Mouse (Mus musculus) limb, embryonic 14.5 days (tissue): ENCODE results near the gene Map9. TPM values are rescaled to one million over a fixed set of nuclear protein-coding genes. Genes with fewer than 3 reads are reported as not detected.

Source experiments
- polyA plus RNA-seq, 2 experiments: library from polyadenylated mRNA; depleted of rRNA in 1 of 2; stranded (reverse) in 1 of 2; unstranded in 1 of 2; fragments of >200 nt; fragmentation: Nextera tagmentation in 1 of 2; extraction: Ambion mirVana in 1 of 2; gene quantifications; 2 replicates each; pipeline versions ENCODE4 v1.2.1 to v1.2.3; 2012 to 2014

Gene Map9
- polyA plus RNA-seq, 2 experiments: 3.2 to 9.1 TPM

Other genes starting within 250 kb of the Map9 start
- gene Gucy1a1, start 212.3 kb upstream of the Map9 start, polyA plus RNA-seq (2012; rRNA removed): 6.7 and 6.9 TPM in 2 replicates
- 12.3 and 15.8 TPM in 2 replicates for gene Gucy1a1, start 212.3 kb upstream of the Map9 start, polyA plus RNA-seq (2014; fragmentation: Nextera tagmentation; extraction: Ambion mirVana)
- 1.7 TPM in 2 replicates for gene Npy2r, start 190.0 kb downstream of the Map9 start, polyA plus RNA-seq (2012; rRNA removed)
- gene Npy2r, start 190.0 kb downstream of the Map9 start, polyA plus RNA-seq (2014; fragmentation: Nextera tagmentation; extraction: Ambion mirVana): 2.2 and 2.3 TPM in 2 replicates